Mouse (Mus musculus) heart, adult 11 months (tissue): ENCODE data around the gene Prom2.
A peak's percentile ranks its signal among the peaks of the same experiment; 100 is the strongest.

Experiments used
- DNase-seq: peaks from one replicate; pipeline ENCODE4 v3.0.0; 2022

The Prom2 gene

GRCm38 (mm10) chr2:127541185-127541584 lies at the start of gene Prom2:
Gene Prom2 (minus strand): TSS chr2:127541467.
- no peak for DNase-seq

- DNase-seq = no peak
These were observed 49.6 kb upstream of the Prom2 start for GRCm38 (mm10) chr2:127590840-127591239.

- peak; percentile 92 for DNase-seq
These were observed 48.9 kb upstream of the Prom2 start for GRCm38 (mm10) chr2:127590204-127590603.

GRCm38 (mm10) chr2:127588897-127589296 lies 47.6 kb upstream of the Prom2 start:
- peak; percentile 83 for DNase-seq

- DNase-seq = no peak
These were observed 46.2 kb upstream of the Prom2 start for GRCm38 (mm10) chr2:127587514-127587844.

- DNase-seq = peak; percentile 98
These were observed 45.6 kb upstream of the Prom2 start, which contains the start of the genes Zfp661 and Mrps5 for GRCm38 (mm10) chr2:127586694-127587513. Gene Zfp661 (minus strand): TSS chr2:127587094. Gene Mrps5 (plus strand): TSS chr2:127587222.

- peak; percentile 99 for DNase-seq
These were observed 43.2 kb upstream of the Prom2 start for GRCm38 (mm10) chr2:127584436-127584858.

- DNase-seq = peak; percentile 1
These were observed 32.1 kb upstream of the Prom2 start for GRCm38 (mm10) chr2:127573322-127573721.

- peak; percentile 96 for DNase-seq
These were observed 18.1 kb upstream of the Prom2 start for GRCm38 (mm10) chr2:127559070-127559966.

- peak; percentile 85 for DNase-seq
These were observed 9.8 kb upstream of the Prom2 start for GRCm38 (mm10) chr2:127551078-127551477.

- DNase-seq = no peak
These were observed 9.2 kb upstream of the Prom2 start for GRCm38 (mm10) chr2:127550446-127550845.

GRCm38 (mm10) chr2:127549711-127550110 lies 8.4 kb upstream of the Prom2 start:
- peak; percentile 58 for DNase-seq

GRCm38 (mm10) chr2:127548342-127549074 lies 7.2 kb upstream of the Prom2 start:
- peak; percentile 21 for DNase-seq

GRCm38 (mm10) chr2:127541697-127542096 lies 430 bp upstream of the Prom2 start:
- no peak for DNase-seq

GRCm38 (mm10) chr2:127539494-127539893 lies 1.8 kb downstream of the Prom2 start:
- no peak for DNase-seq

GRCm38 (mm10) chr2:127537548-127537947 lies 3.7 kb downstream of the Prom2 start:
- no peak for DNase-seq

- no peak for DNase-seq
These were observed 5.9 kb downstream of the Prom2 start for GRCm38 (mm10) chr2:127535363-127535762.

- DNase-seq = no peak
These were observed 8.9 kb downstream of the Prom2 start for GRCm38 (mm10) chr2:127532379-127532778.

GRCm38 (mm10) chr2:127531592-127531991 lies 9.7 kb downstream of the Prom2 start:
- no peak for DNase-seq

GRCm38 (mm10) chr2:127530418-127530817 lies 10.8 kb downstream of the Prom2 start:
- DNase-seq = peak; percentile 68

- no peak for DNase-seq
These were observed 16.1 kb downstream of the Prom2 start for GRCm38 (mm10) chr2:127525004-127525775.
